Mouse (Mus musculus) G1E (cell line): ENCODE results near the gene Hrg.

Experiments
- CTCF ChIP-seq: IDR thresholded peaks from 2 replicates; pipeline ENCODE4 v1.5.1; 2012; ENCODE audit warnings: low read depth, low read length, inconsistent platforms, mixed read lengths
- GATA1 ChIP-seq: IDR thresholded peaks from 2 replicates; pipeline ENCODE4 v1.6.1; 2012; ENCODE audit warnings: borderline replicate concordance, low read length, inconsistent platforms, mixed read lengths

DNA sequence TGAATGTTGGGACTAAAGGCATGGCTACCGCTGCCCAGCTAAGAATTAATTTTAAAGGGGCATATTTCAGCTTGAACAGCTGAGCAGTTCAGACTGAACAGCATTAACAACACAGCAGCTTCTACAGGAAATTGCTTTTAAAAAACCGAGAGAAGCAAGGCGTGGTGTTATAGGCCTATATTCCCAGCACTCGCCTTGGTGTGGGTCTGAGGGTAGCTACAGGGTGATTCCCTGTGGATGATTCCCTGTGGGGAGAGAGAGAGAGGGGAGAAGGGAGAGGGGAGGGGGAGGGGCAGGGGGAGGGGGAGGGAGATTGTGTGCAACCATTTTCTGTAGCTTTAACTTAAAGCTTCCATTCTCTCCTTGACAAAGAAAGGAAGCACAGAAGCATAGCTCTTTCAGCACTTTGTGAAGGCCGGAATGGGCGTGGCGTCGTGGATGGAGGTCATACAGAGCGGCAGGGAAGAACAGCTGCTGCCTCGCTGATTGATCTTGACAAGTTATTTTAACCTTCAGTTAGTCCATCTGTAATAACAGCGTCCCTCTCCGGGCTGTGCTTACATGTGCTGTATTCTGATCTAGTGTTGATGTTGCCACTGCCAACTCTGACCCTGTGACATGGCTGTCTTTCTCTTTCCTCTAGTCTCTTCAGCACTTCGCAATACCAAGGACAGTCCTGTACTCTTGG lies 4.7 kb downstream of the Hrg start:
- TF ChIP-seq CTCF = no peak
- TF ChIP-seq GATA1 = no peak
